Mouse (Mus musculus): ENCODE results near the gene Fbxl3. TPM values are rescaled to one million over a fixed set of nuclear protein-coding genes. Genes with fewer than 3 reads are reported as not detected.

Fbxl3 gene
- polyA plus RNA-seq, 1 experiment from 2014 or later, result 26.5 TPM

DNA sequence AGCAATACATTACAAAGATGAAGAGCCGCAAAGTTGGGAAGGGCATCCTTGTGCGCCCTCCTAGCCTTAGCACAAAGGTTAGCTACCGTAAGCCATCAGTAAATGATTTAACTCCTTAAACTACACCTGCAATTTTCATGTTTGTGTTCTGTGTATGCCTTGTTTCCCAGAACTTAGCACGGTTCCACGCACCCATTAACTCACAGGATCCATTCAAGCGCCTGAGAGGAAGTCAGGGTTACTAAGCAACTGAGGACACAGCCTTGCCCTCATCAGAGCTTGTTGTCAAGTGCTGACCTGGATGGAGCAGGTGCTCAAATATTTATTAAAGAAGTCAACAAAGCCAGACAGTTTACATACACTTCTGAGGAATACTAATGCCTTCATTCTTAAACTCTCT lies 2.9 kb upstream of the Fbxl3 start:
- WGBS, result 72% methylated on average over 6 of the region's 6 CpGs
- no peak overlapping the region for H3K9ac ChIP-seq (ENCODE audit: low read length)
- H3K4me3 ChIP-seq (ENCODE audit: low read depth, low read length), result no peak overlapping the region
- peaks cover 6% of the 10 kb centered on the region; the same call in 1 of the 2 replicates for H3K4me1 ChIP-seq (ENCODE audit: control insufficient read depth, insufficient read depth, low read length)
- peak; percentile 51 for DNase-seq (ENCODE audit: low spot score, missing footprints)
- no peak for ATAC-seq (ENCODE audit: low FRiP score)
- H3K9me3 ChIP-seq (ENCODE audit: control insufficient read depth, low read length), result no peaks in the 10 kb centered on the region
- no peak overlapping the region for H3K4me2 ChIP-seq
- no peaks in the 10 kb centered on the region for H3K36me3 ChIP-seq (ENCODE audit: control insufficient read depth, insufficient read depth, low read length)
- H3K27me3 ChIP-seq (ENCODE audit: control insufficient read depth, insufficient read depth, low read length), result no peaks in the 10 kb centered on the region
- no peak overlapping the region for H3K27ac ChIP-seq (ENCODE audit: low read depth, low read length)

GRCm38 (mm10) chr14:103101171-103101570 lies 1.8 kb upstream of the Fbxl3 start:
- Histone ChIP-seq H3K27me3 (ENCODE audit: control insufficient read depth, insufficient read depth, low read length) (no peaks in the 10 kb centered on the region), H3K4me1 (ENCODE audit: control insufficient read depth, insufficient read depth, low read length) (peaks cover 8% of the 10 kb centered on the region; the same call in 1 of the 2 replicates), H3K9me3 (ENCODE audit: control insufficient read depth, low read length) (no peaks in the 10 kb centered on the region), H3K9ac (ENCODE audit: low read length) (no peak overlapping the region), H3K4me2 (no peak overlapping the region), H3K27ac (ENCODE audit: low read depth, low read length) (no peak overlapping the region), H3K4me3 (ENCODE audit: low read depth, low read length) (no peak overlapping the region), H3K36me3 (ENCODE audit: control insufficient read depth, insufficient read depth, low read length) (no peaks in the 10 kb centered on the region)
- ATAC-seq (ENCODE audit: low FRiP score) (no peak), DNase-seq (ENCODE audit: low spot score, missing footprints) (peak; percentile 75)
- 82% methylated on average over 3 of the region's 3 CpGs for WGBS

- Histone ChIP-seq H3K27me3 (ENCODE audit: control insufficient read depth, insufficient read depth, low read length) (no peaks in the 10 kb centered on the region), H3K36me3 (ENCODE audit: control insufficient read depth, insufficient read depth, low read length) (no peaks in the 10 kb centered on the region), H3K4me2 (peak overlapping the region; percentile 63), H3K9me3 (ENCODE audit: control insufficient read depth, low read length) (no peaks in the 10 kb centered on the region), H3K27ac (ENCODE audit: low read depth, low read length) (no peak overlapping the region), H3K4me3 (ENCODE audit: low read depth, low read length) (no peak overlapping the region), H3K9ac (ENCODE audit: low read length) (no peak overlapping the region), H3K4me1 (ENCODE audit: control insufficient read depth, insufficient read depth, low read length) (peaks cover 8% of the 10 kb centered on the region; the same call in 1 of the 2 replicates)
- WGBS, result 84% methylated on average over 13 of the region's 13 CpGs
- ATAC-seq (ENCODE audit: low FRiP score), result no peak
- DNase-seq (ENCODE audit: low spot score, missing footprints), result peak; percentile 73
These were observed 930 bp upstream of the Fbxl3 start for GRCm38 (mm10) chr14:103100296-103100695.

DNA sequence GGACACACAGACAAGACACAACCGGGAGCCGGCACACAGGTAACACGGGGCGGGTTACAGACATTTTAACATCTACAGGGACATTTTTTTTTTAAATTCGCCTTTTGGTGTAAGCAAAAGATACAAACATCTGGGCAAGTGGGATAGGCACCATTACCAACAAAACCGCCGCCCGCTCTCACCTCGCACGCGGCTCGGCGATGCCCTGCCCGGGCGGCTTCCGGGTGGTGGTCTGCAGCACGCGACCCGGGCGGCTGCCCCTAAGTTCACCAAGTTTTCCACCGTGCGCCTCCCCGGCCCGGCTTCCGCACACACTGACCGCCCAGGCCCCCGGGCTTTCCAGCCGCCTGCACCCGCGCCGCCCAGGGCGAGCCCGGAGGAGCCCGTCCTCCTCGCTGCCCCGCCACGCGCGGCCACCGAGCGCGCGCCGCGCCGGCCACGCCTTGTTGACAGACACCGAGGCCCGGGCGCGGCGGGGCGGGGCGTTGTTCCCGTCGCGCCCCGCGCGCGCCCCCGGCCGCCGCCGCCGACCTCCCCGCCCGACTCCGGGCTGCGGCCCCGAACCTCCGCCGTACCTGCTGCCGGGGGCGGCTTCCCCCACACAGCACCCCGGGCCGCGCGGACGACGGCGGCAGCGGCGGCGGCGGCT lies 655 bp downstream of the Fbxl3 start:
- DNase-seq (ENCODE audit: low spot score, missing footprints), result peak; percentile 97
- H3K27ac ChIP-seq (ENCODE audit: low read depth, low read length), result peak overlapping the region; percentile 98
- no peaks in the 10 kb centered on the region for H3K9me3 ChIP-seq (ENCODE audit: control insufficient read depth, low read length)
- peak overlapping the region; percentile 93 for H3K4me3 ChIP-seq (ENCODE audit: low read depth, low read length)
- peak; percentile 88 for ATAC-seq (ENCODE audit: low FRiP score)
- WGBS, result 1% methylated on average over 68 of the region's 86 CpGs
- peaks cover 8% of the 10 kb centered on the region; the same call in 1 of the 2 replicates for H3K4me1 ChIP-seq (ENCODE audit: control insufficient read depth, insufficient read depth, low read length)
- H3K36me3 ChIP-seq (ENCODE audit: control insufficient read depth, insufficient read depth, low read length), result no peaks in the 10 kb centered on the region
- no peaks in the 10 kb centered on the region for H3K27me3 ChIP-seq (ENCODE audit: control insufficient read depth, insufficient read depth, low read length)
- peak overlapping the region; percentile 63 for H3K4me2 ChIP-seq
- H3K9ac ChIP-seq (ENCODE audit: low read length), result peak overlapping the region; percentile 99

- H3K27ac ChIP-seq (ENCODE audit: low read depth, low read length), result 0 out of 2 replicates have a peak overlapping the region, but pooled peaks have one; percentile 98
- 3% methylated on average over 2 of the region's 2 CpGs for WGBS
These were observed 1.2 kb downstream of the Fbxl3 start for GRCm38 (mm10) chr14:103098213-103098586.

DNA sequence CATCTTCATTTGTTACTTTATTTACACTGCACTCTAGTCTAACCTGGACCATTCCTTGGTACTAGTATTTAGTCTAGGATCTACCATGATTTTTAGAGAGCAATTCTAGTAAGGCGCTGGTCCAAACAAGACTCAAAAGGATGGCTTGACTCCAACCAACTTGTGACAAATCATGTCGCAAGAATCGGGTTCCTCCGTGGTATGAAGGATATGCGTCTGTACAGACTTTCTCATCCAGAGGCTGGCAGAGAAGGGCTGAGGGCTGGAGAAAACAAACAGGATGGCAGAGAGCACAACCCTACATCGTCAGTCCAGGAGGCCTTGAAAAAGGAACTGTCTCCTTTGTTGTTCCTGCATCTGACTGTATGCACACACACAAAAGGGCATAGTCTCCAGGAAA lies 2.7 kb downstream of the Fbxl3 start:
- Histone ChIP-seq H3K27me3 (ENCODE audit: control insufficient read depth, insufficient read depth, low read length) (no peaks in the 10 kb centered on the region), H3K4me1 (ENCODE audit: control insufficient read depth, insufficient read depth, low read length) (peaks cover 8% of the 10 kb centered on the region; the same call in 1 of the 2 replicates), H3K9ac (ENCODE audit: low read length) (no peak overlapping the region), H3K9me3 (ENCODE audit: control insufficient read depth, low read length) (no peaks in the 10 kb centered on the region), H3K4me3 (ENCODE audit: low read depth, low read length) (no peak overlapping the region), H3K27ac (ENCODE audit: low read depth, low read length) (no peak overlapping the region), H3K4me2 (no peak overlapping the region), H3K36me3 (ENCODE audit: control insufficient read depth, insufficient read depth, low read length) (no peaks in the 10 kb centered on the region)
- no peak for ATAC-seq (ENCODE audit: low FRiP score)
- peak; percentile 39 for DNase-seq (ENCODE audit: low spot score, missing footprints)
- 87% methylated on average over 6 of the region's 6 CpGs for WGBS

More at GRCm38 (mm10) chr14:103098213-103098586, 1.2 kb downstream of the Fbxl3 start:
- DNase-seq (ENCODE audit: low spot score, missing footprints) (no peak), ATAC-seq (ENCODE audit: low FRiP score) (no peak)
- H3K9ac ChIP-seq (ENCODE audit: low read length), result peak overlapping the region; percentile 99
- no peaks in the 10 kb centered on the region for H3K36me3 ChIP-seq (ENCODE audit: control insufficient read depth, insufficient read depth, low read length)
- peak overlapping the region; percentile 93 for H3K4me3 ChIP-seq (ENCODE audit: low read depth, low read length)
- no peaks in the 10 kb centered on the region for H3K27me3 ChIP-seq (ENCODE audit: control insufficient read depth, insufficient read depth, low read length)
- no peaks in the 10 kb centered on the region for H3K9me3 ChIP-seq (ENCODE audit: control insufficient read depth, low read length)
- peaks cover 8% of the 10 kb centered on the region; the same call in 1 of the 2 replicates for H3K4me1 ChIP-seq (ENCODE audit: control insufficient read depth, insufficient read depth, low read length)
- H3K4me2 ChIP-seq, result peak overlapping the region; percentile 63

GRCm38 (mm10) chr14:103095826-103096225 lies 3.5 kb downstream of the Fbxl3 start:
- DNase-seq (ENCODE audit: low spot score, missing footprints) (peak; percentile 82), ATAC-seq (ENCODE audit: low FRiP score) (no peak)
- Histone ChIP-seq H3K9me3 (ENCODE audit: control insufficient read depth, low read length) (no peaks in the 10 kb centered on the region), H3K27me3 (ENCODE audit: control insufficient read depth, insufficient read depth, low read length) (no peaks in the 10 kb centered on the region), H3K9ac (ENCODE audit: low read length) (no peak overlapping the region), H3K27ac (ENCODE audit: low read depth, low read length) (no peak overlapping the region), H3K4me3 (ENCODE audit: low read depth, low read length) (no peak overlapping the region), H3K4me2 (no peak overlapping the region), H3K4me1 (ENCODE audit: control insufficient read depth, insufficient read depth, low read length) (peaks cover 8% of the 10 kb centered on the region; the same call in 1 of the 2 replicates), H3K36me3 (ENCODE audit: control insufficient read depth, insufficient read depth, low read length) (no peaks in the 10 kb centered on the region)
- 90% methylated on average over 8 of the region's 8 CpGs for WGBS

DNA sequence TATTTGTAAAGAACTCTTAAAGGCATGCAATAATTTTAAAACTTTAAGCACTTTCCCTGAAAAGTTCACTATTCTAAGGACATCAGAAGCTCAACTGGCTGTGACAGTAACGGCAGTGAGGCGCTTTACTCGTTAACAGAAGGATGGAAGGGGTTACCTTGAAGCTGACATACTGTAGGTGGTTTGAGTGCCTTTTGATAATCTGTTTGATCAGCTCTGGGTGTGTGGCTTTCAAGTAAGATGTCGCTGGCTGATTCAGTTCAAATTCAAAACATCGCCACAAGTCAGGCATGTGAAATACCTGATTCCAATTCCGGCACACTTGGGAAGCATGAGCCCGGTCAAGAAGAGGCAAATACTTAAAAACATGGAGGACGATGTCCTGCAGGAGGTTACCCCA lies 4.3 kb downstream of the Fbxl3 start:
- 95% methylated on average over 8 of the region's 8 CpGs for WGBS
- H3K4me3 ChIP-seq (ENCODE audit: low read depth, low read length), result no peak overlapping the region
- no peak overlapping the region for H3K9ac ChIP-seq (ENCODE audit: low read length)
- H3K4me2 ChIP-seq, result no peak overlapping the region
- peaks cover 8% of the 10 kb centered on the region; the same call in 1 of the 2 replicates for H3K4me1 ChIP-seq (ENCODE audit: control insufficient read depth, insufficient read depth, low read length)
- no peak for ATAC-seq (ENCODE audit: low FRiP score)
- no peak overlapping the region for H3K27ac ChIP-seq (ENCODE audit: low read depth, low read length)
- no peaks in the 10 kb centered on the region for H3K27me3 ChIP-seq (ENCODE audit: control insufficient read depth, insufficient read depth, low read length)
- no peaks in the 10 kb centered on the region for H3K9me3 ChIP-seq (ENCODE audit: control insufficient read depth, low read length)
- no peaks in the 10 kb centered on the region for H3K36me3 ChIP-seq (ENCODE audit: control insufficient read depth, insufficient read depth, low read length)
- peak; percentile 21 for DNase-seq (ENCODE audit: low spot score, missing footprints)

GRCm38 (mm10) chr14:103093670-103094069 lies 5.7 kb downstream of the Fbxl3 start:
- no peak overlapping the region for H3K27ac ChIP-seq (ENCODE audit: low read depth, low read length)
- H3K9ac ChIP-seq (ENCODE audit: low read length), result no peak overlapping the region
- no peak overlapping the region for H3K4me2 ChIP-seq
- WGBS, result 91% methylated on average over 4 of the region's 4 CpGs
- no peaks in the 10 kb centered on the region for H3K27me3 ChIP-seq (ENCODE audit: control insufficient read depth, insufficient read depth, low read length)
- peaks cover 8% of the 10 kb centered on the region; the same call in 1 of the 2 replicates for H3K4me1 ChIP-seq (ENCODE audit: control insufficient read depth, insufficient read depth, low read length)
- no peaks in the 10 kb centered on the region for H3K9me3 ChIP-seq (ENCODE audit: control insufficient read depth, low read length)
- no peak for ATAC-seq (ENCODE audit: low FRiP score)
- peaks cover 2% of the 10 kb centered on the region; the same call in 1 of the 2 replicates for H3K36me3 ChIP-seq (ENCODE audit: control insufficient read depth, insufficient read depth, low read length)
- peak; percentile 33 for DNase-seq (ENCODE audit: low spot score, missing footprints)
- no peak overlapping the region for H3K4me3 ChIP-seq (ENCODE audit: low read depth, low read length)

Measured in midbrain, embryonic 11.5 days (tissue).